Mouse (Mus musculus) right cerebral cortex, postnatal 25 days (tissue): ENCODE results near the gene Thrsp.
"Not testable (repeated sequence)": the region's sequence is repeated elsewhere in the genome, so short reads cannot be mapped to it uniquely, and the experiment has no call there.

ENCODE experiments used
- DNase-seq: peaks from one replicate; pipeline ENCODE4 v3.0.0; 2022

Gene Thrsp

GRCm38 (mm10) chr7:97416906-97417777 lies at the start of gene Thrsp:
TSS of gene Thrsp (minus strand) at chr7:97417730.
- DNase-seq, result peak; percentile 51

GRCm38 (mm10) chr7:97455577-97455976 lies 38.0 kb upstream of the Thrsp start:
- DNase-seq, result no peak

- no peak for DNase-seq
Observed at GRCm38 (mm10) chr7:97454795-97455194, 37.3 kb upstream of the Thrsp start.

GRCm38 (mm10) chr7:97453141-97453921 lies 35.8 kb upstream of the Thrsp start:
- no peak for DNase-seq

- DNase-seq, result no peak
Observed at GRCm38 (mm10) chr7:97452196-97452595, 34.7 kb upstream of the Thrsp start.

GRCm38 (mm10) chr7:97451023-97451422 lies 33.5 kb upstream of the Thrsp start, which contains the start of gene Kctd14:
TSS of gene Kctd14 (plus strand) at chr7:97451323.
- DNase-seq, result not testable (repeated sequence)

GRCm38 (mm10) chr7:97447050-97447531 lies 29.6 kb upstream of the Thrsp start:
- peak; percentile 7 for DNase-seq

GRCm38 (mm10) chr7:97446171-97446925 lies 28.8 kb upstream of the Thrsp start:
- DNase-seq, result peak; percentile 85

GRCm38 (mm10) chr7:97438986-97439385 lies 21.5 kb upstream of the Thrsp start:
- no peak for DNase-seq

- DNase-seq, result no peak
Observed at GRCm38 (mm10) chr7:97434517-97434916, 17.0 kb upstream of the Thrsp start.

GRCm38 (mm10) chr7:97433517-97433916 lies 16.0 kb upstream of the Thrsp start:
- not testable (repeated sequence) for DNase-seq

- no peak for DNase-seq
Observed at GRCm38 (mm10) chr7:97429705-97430104, 12.2 kb upstream of the Thrsp start.

GRCm38 (mm10) chr7:97427778-97428420 lies 10.4 kb upstream of the Thrsp start:
- DNase-seq, result no peak

GRCm38 (mm10) chr7:97427296-97427695 lies 9.8 kb upstream of the Thrsp start:
- DNase-seq, result no peak

GRCm38 (mm10) chr7:97426566-97426965 lies 9.0 kb upstream of the Thrsp start:
- no peak for DNase-seq

GRCm38 (mm10) chr7:97424621-97425245 lies 7.2 kb upstream of the Thrsp start:
- DNase-seq, result peak; percentile 82

- DNase-seq, result no peak
Observed at GRCm38 (mm10) chr7:97423754-97424153, 6.2 kb upstream of the Thrsp start.

GRCm38 (mm10) chr7:97420958-97421651 lies 3.6 kb upstream of the Thrsp start:
- DNase-seq, result no peak

- no peak for DNase-seq
Observed at GRCm38 (mm10) chr7:97420406-97420805, 2.9 kb upstream of the Thrsp start.

GRCm38 (mm10) chr7:97419163-97419562 lies 1.6 kb upstream of the Thrsp start:
- DNase-seq, result no peak

- no peak for DNase-seq
Observed at GRCm38 (mm10) chr7:97418717-97419116, 1.2 kb upstream of the Thrsp start.
